Mouse (Mus musculus) effector memory CD4-positive, alpha-beta T cell, adult 7 months (primary cell): ENCODE data around the gene Ppp4r1. TPM values are rescaled to one million over a fixed set of nuclear protein-coding genes. Genes with fewer than 3 reads are reported as not detected.

Experiments used
- polyA plus RNA-seq: library from polyadenylated mRNA; unstranded; fragments of 100-300 nt; shearing (Covaris generic); gene quantifications from one replicate; pipeline ENCODE4 v1.2.1, GENCODE M21; 2017

Ppp4r1 gene
- polyA plus RNA-seq = 52.0 TPM

DNA sequence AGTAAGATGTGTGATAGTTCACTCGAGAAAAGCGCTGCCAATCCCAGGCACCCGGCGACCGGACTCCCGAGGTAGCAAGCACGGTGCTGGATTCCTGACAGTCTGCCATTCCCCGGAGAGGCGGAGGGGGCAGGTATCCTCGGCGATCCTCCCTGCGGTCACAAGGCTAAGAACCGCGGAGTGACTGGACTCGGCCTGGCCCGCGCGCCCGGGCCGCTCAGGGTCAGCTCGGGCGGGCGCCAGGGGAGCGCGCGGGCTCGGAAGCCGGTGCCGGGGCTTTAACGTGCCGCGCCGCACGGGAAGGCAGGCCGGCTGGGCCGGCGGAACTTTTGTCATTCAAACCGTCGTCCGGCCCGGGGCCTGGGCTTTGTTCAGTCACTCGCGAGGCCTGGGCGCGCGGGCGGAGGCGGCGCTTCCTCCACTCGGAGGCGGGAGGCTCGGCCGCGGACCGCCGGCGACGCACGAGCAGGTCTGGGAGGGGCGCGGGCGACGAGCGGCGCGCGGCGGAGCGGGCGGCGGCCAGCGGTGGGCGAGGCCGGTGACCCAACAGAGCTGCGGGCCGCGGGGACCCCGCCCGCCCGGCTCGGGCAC lies at the start of gene Ppp4r1:
Ppp4r1 (plus strand) TSS at position 23 of the 591 bp plus-strand sequence.

DNA sequence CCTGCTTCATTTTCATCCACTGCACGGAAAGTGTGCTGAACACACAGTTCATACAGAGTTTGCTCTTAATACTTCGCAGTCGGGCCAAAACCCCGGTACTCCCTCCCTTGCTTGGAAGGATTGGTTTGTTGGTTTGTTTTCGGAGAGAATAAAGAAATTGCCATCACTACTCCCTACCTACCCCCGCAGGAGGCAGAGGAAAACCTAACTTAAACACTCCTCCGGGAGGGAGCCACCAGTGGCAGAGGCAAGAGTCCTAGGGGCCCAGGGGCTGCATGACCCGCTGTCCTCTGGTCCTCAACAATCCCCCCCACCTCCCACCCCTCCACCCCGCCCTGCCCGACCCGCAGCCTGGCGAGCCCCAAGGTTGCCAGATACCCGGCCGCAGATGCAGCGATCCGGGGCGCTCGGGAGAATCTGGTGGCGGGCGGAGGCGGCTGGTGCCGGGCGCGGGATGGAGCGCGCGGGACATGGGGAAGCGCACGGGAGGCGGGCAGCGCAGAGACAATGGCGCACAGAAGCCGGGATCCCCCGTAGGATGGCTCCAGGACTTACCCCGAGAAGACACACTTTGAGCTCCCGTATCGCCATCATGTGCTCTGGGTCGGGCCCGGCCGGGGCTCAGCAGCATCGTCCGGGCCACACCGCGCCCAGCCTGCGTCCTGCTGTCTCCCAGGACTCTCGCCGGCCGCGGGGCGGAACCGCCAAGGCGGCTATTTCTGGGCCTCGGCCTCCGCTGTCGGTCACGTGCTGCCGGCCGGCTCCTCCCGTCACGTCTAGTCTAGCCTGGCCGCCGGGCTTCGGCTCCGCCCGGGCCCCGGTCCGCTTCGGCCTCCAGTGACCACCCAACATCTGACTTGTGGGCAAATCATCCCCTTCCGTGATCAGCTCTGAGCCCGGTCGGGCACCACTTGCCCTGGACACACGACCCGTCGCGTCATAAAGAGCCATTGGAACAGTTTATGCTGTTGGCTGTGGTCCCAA lies 10.1 kb upstream of the Ppp4r1 start, which contains the start of gene Rab31:
Rab31 (minus strand) TSS at position 802 of the 984 bp plus-strand sequence.

DNA sequence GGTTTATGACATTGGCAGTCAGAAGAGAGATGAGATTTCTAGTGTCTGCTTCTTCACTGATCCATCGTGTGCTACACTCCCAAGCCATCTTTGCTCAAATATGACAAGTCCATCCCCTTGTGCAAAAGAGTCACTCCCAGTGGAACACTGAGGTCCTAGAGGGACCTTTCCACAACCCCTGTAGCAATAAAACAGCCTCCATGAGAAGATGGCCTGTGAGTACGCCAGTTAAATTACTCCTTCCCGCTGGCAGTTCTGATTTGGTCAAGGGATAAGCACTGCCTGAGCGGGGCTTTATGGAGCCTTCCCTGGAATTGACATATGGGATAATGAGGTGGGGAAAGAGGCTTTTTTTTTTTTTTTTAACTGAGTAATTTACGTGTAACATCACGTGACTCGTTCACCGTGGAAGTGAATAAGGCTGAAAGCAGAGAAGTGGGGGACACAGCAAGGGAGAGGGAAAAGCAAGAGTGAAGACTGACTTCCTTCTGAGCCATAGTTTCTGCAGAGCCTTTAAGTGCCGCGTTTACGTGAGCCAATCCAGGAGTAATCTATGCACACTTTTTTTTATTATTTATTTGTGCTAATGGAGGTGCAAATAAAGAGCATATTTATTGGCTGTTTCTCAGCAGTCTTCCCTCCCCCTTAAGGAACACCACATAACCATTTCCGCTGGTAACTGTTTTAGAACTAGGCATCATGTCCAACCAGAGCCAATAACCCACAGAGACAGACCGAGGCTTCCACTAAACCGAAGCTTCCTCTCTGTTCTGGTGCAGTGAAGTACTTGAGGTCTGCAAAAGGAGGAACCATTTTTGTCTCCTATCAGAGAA lies 103.5 kb downstream of the Ppp4r1 start, which contains the start of gene Ralbp1:
Ralbp1 (minus strand) TSS at position 102 of the 833 bp plus-strand sequence.

Other genes with a start within 250 kb of the Ppp4r1 start
- not detected for gene Tmem232, start 241.8 kb upstream of the Ppp4r1 start, polyA plus RNA-seq
- gene Vapa, start 169.0 kb upstream of the Ppp4r1 start, polyA plus RNA-seq = 207 TPM
- gene Txndc2, start 140.4 kb upstream of the Ppp4r1 start, polyA plus RNA-seq = not detected
- gene Rab31, start 9.8 kb upstream of the Ppp4r1 start, polyA plus RNA-seq = 2.0 TPM
- gene Ralbp1, start 103.2 kb downstream of the Ppp4r1 start, polyA plus RNA-seq = 74.5 TPM
- 22.2 TPM for gene Twsg1, start 168.7 kb downstream of the Ppp4r1 start, polyA plus RNA-seq